Mouse (Mus musculus) neural tube, embryonic 10.5 days (tissue): Measurements from ENCODE around the gene Pik3ca.

Experiments
- DNase-seq: peaks from one replicate; pipeline ENCODE4 v3.0.0-alpha.2; 2017; ENCODE audit warnings: low spot score; ENCODE audit errors: extremely low spot score

Pik3ca gene

GRCm38 (mm10) chr3:32496711-32497070, 99.2 kb downstream of the Pik3ca start:
- DNase-seq: no peak

GRCm38 (mm10) chr3:32500346-32500745, 102.9 kb downstream of the Pik3ca start:
- no peak for DNase-seq

GRCm38 (mm10) chr3:32505841-32506240, 108.4 kb downstream of the Pik3ca start:
- no peak for DNase-seq

GRCm38 (mm10) chr3:32506366-32507225, 109.1 kb downstream of the Pik3ca start:
- DNase-seq: no peak

- DNase-seq: peak; percentile 65
Measured at GRCm38 (mm10) chr3:32508666-32509324, 111.3 kb downstream of the Pik3ca start.

GRCm38 (mm10) chr3:32509496-32510374, 112.3 kb downstream of the Pik3ca start, which contains the start of gene Zfp639:
Gene Zfp639, plus strand, starts transcription at chr3:32510259.
- no peak for DNase-seq

GRCm38 (mm10) chr3:32510375-32511190, 113.1 kb downstream of the Pik3ca start:
- peak; percentile 99 for DNase-seq

GRCm38 (mm10) chr3:32511191-32511550, 113.7 kb downstream of the Pik3ca start:
- no peak for DNase-seq

- no peak for DNase-seq
Measured at GRCm38 (mm10) chr3:32512686-32513284, 115.3 kb downstream of the Pik3ca start.

GRCm38 (mm10) chr3:32513528-32513927, 116.1 kb downstream of the Pik3ca start:
- DNase-seq: no peak
